Mouse (Mus musculus): Measurements from ENCODE around the gene Lbr.
A peak's percentile ranks its signal among the peaks of the same experiment; 100 is the strongest.

Lbr gene

DNA sequence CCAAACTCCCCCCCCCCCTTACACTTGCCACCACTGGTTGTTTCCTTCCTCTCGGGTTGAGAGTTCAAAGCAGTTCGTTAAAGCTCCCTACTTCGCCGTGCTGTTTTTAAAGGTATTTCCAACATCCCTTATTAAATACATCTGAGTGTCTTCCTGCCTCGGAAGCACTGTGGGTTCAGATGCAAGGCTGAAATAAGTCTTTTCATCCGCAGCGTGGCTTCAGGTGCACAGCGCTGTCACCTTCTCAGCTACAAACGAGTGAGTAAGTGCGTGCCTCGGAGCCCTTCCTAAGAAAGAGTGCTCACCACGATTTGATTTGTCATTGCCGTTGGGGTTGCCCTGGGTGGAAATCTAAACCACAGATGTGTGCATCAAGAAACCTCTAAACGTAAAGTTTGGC lies at the start of gene Lbr:
Gene Lbr (minus strand): TSS at position 266 of the 400 bp plus-strand sequence.
- no peak for DNase-seq

DNA sequence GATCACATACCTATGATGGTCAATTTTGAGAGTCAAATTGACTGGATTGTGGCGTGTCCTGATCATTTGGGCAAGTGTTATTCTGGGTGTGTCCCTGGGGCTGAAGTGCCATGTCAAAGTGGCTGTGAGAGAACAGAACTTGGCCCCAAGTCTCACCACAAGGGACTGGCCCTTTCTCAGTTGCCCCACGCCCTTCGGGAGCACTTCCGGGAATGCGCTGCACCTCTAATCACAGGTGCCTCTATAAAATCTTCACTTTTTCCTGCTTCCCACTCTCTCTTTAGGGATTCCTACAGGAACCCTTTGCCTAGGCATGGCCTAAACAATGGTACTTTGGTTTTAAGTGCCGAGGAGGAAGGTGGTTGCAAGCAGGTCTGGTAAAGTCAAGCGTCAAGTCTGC lies 46.8 kb upstream of the Lbr start:
- DNase-seq, result no peak

DNA sequence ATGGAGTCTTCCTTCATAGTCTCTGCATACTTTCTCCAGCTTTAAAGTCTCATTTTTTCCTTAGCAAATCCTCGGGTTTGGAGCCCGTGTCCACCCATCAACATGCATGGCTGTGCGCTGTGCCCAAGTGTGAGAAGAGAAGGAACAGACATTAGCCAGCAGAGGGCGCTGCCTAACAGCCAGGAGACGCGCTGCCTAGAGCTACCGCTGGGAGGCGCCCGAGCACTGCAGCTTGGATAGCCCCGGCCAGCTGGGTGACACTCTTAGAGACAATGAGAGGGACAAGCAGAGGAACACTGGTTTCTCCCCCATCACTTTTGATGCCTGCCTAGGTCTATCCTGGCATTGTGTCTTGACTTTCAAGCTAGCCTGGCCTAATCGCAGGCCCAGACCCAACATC lies 46.0 kb upstream of the Lbr start:
- DNase-seq, result peak; percentile 89

DNA sequence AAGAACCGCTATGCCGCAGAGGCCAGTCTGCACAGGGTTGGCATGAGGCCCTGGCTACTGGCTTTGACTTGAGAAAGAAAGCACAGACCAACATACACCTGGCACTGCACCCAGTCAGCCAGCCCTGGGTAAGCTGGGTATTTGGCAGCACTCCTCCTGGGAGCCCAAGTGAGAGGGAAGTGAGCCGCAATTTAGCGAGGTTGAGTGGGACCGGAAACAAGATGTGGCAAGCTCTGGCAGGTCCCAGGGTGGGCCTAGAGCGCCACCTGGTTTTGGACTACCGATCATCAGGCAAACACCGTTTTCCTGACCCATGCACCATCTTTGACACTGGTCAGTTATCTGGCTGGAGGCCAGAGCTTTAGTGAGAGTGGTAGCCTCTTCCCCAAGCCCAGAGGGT lies 38.7 kb upstream of the Lbr start:
- peak; percentile 72 for DNase-seq

DNA sequence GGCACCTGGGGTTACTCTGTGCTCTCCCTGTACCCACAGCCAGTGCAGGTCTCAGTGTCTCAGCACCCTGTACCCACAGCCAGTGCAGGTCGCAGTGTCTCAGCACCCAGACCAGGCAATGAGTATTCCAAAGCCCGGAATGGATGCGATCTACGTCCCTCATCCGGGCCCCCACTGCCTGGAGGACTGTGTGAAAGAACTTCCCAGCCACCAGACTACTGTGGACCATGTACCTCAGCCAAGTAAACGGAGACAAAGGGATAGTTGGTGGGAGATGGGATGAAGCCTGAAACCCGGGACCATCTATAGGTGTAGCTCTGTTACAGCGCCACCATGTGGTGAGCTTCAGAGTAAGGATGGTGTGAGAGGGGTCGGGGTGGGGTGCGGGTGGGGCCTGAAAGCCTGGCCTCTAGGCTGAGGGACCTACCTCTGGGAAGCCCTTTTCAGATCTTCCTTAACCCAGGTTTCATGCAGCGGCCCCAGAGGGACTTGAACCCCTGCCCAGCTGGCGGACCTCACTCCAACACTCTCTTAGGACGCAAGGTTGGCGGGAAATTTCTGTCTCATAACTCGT lies 38.0 kb upstream of the Lbr start:
- DNase-seq, result no peak

DNA sequence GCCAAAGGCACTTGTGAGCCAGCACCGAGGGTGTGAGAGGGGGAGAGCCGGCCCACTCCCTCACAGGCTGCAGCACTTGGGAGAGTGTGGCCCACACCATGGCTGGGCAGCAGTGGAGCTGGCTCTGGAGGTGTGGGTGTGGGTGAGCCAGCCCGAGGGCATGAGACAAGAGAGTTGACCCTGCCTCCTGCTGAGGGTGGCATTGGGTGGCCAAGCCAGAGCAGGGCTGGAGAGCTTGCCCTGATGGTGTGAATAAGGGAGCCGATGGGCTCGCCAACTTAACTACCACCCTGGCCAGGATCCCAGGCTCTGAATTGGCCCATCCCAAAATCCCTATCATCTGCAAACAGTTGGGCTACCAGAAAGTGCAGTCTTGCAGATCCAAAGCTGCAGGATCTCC lies 35.6 kb upstream of the Lbr start:
- no peak for DNase-seq

DNA sequence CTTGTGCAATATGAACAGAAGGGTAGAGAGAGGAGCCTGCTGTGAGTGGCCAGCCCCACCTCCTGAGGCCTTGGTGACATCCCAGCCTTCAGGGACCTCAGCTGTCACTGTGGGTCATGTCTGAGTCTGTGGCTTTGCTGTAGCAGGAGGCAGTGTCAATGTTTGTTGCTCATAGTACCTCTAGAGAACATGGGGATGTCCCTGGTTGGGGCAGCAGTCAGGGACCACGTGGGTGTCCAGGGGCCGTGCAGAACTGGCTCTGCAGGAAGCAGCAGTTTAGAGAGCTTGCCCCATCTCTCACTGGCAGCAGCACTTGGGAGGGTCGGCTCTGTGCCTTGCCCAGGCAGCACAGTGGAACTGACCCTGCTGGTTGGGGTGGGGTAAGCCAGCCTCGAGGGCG lies 34.2 kb upstream of the Lbr start:
- no peak for DNase-seq

DNA sequence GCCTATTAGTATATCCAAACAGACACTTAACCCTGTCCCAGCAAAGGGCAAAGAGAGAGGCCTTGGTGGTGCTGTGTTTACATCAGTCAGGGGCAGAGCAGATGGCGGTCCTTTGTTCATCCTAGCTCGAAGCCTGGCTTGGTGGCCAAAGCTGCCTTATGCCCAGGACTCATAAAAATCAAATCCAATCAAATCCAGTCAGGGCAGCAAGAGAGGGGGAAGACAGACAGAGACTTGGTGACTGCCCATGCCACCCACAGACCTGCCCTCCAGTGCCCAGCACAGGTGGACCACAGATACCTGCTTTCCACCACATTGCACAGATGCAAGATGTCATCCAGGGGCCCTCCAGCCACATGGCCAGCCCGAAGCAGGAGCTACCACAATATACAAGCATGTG lies 33.8 kb upstream of the Lbr start:
- DNase-seq, result no peak

DNA sequence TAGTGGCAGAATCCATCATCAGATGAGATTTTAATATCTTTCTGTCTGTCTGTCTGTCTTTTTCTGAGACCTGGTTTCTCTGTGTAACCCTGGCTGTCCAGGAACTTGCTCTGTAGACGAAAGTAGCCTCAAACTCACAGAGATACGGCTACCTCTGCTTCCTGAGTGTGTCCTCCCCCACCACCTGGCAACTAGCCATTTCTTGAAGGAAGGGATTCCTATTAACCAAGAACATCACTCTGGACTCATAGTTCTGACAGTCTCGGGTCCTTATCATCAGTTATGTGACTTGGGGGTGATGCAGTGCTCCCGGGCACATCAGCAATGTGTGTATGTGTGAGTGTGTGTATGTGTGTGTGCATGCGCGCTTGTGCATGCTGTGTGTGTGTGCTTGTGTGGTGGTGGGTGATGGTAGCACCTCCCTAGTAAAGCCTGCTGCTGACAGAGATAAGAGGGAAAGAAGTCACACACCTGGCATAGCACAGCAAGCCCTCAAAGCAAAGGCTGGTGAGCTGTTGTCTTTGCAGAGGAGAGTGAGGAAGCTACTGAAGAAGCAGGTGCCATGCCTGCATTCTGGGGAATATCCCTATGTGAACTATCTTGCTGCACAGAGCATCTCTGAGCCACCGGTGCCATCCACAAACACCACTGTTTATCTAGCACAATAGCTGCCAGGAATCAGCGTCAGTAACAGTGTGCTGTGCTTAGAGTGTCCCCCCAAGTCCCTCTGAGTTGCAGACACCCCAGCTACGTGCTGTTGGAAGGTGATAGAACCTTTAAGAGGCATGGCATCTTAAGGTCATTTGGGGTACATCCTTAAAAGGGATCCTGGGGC lies 30.5 kb upstream of the Lbr start:
- no peak for DNase-seq

DNA sequence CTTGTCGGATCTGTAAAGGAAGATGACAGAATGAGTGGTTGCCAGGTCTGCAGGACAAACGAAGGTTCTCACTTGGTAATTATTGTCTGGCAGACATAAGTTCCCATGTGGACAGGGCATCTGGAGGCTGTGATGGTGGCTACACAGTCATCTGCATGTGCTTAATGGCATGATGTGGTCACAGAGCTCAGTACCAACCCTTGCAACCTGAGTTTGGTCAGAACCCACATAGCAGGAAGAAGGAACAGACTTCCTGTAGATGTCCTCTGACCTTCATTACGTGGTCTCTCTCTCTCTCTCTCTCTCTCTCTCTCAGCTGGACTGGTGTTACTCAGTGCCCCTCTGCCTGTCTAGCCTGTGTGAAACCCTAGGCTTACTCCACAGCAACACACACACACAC lies 29.8 kb upstream of the Lbr start:
- no peak for DNase-seq

DNA sequence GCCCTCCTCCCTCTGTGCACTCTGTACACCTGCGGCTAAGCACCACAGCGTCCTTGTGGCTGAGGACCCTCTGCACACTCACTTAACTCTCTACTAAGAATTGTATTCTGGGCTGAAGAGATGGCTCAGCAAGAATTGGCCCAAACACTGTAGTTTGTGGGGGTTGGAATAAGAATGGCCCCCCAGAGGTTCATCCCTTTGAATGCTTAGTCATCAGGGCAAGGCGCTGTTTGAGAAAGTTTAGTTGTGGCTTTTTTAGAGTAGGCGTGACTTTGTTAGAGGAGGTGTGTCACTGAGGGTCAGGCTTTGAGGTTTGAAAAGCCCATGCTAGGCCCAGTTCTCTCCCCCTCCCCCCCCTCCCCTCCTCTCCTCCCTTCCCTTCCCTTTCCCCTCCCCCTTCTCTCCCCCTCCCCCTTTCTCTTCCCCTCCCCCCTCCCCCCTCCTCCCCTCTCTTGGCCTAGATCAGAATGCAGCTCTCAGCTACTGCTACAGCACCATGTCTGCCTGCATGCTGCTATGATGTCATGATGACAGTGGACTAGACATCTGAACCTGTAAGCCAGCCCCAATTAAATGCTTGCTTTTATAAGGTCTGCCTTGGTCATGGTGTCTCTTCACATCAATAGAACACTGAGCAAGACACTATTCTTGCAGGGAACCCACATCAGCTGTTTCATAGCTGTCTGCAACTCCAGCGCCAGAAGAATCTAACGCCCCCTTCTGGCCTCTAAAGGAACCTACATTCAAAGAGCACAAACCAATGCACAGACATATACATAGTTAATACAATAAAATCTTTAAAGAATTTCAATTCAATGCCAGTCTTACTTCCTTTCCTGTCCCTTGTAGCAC lies 23.8 kb upstream of the Lbr start:
- no peak for DNase-seq

DNA sequence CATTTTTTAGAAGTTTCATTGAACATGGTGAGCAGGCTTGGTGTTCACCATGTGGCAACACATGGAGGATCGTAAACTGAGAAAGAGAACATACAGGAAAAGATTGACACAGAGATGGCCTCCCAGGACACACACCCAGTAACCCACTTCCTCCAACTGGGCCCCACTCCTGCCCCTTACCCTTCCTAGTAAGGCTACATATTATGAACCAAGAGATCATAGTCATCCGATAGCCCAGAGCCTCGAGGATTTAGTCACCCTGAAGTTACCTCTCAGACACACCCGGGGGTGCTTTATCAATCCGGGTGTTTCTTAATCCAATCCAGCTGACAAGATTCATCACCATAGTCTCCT lies 23.0 kb upstream of the Lbr start:
- DNase-seq, result no peak

DNA sequence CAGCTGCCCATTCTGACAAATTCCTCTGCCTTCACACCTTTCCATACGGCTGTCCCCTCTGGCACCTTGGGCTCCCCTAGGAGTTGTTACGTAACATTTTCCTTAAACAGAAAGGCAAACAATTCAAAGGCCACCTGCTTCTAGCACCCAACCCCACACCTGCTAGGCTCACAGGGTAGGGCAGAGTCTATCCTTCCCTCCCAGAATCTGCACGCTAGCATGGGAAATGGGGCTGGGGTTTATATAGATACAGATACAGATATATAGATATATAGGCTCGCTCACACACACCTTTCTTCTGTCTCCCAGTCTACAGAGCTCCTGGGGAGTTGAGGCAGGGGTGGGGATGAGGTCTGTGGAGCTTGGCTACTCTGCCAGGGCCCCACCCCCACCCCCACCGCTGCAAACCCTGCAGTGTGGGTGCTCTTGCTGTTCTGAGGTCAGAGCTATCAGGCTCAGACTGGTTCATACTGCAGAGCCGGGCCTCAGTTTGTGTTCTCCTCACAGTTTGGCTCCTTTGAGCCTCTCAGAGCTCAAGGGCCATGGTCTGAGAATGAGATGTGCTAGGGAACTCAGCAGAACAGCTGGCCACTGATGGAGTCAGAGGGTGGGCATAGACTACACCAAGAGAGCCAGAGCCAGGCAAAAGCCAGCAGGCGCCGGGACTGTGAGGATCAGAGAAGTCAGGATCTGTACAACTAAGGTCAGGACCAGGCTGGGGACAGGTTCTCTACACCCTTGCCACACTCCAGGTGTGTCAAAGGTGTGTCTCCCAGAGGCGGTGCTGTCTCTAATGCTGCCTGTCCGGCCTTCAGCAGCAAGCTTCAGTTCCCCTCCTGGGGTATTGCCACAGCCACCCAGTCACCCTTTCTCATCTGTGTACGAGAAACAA lies 22.4 kb upstream of the Lbr start:
- no peak for DNase-seq

DNA sequence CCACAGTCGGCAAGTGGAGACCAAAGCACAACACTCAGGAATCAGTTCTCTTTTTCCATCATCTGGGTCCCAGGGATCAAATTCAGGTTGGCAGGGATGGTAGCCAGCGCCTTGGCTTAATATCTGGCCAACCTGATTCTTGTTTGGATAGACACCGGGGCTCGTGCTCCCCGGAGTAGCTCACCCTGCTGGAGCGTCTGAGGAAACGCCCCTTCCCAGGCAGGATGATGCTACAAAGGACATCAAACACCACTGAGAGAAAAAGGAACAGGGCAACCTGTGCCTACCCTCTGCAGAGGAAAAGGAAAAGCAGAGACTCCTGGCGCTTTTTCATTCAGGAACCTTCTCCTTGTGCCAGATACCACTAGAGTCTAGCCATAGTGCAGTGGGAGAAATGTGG lies 20.6 kb upstream of the Lbr start:
- no peak for DNase-seq

DNA sequence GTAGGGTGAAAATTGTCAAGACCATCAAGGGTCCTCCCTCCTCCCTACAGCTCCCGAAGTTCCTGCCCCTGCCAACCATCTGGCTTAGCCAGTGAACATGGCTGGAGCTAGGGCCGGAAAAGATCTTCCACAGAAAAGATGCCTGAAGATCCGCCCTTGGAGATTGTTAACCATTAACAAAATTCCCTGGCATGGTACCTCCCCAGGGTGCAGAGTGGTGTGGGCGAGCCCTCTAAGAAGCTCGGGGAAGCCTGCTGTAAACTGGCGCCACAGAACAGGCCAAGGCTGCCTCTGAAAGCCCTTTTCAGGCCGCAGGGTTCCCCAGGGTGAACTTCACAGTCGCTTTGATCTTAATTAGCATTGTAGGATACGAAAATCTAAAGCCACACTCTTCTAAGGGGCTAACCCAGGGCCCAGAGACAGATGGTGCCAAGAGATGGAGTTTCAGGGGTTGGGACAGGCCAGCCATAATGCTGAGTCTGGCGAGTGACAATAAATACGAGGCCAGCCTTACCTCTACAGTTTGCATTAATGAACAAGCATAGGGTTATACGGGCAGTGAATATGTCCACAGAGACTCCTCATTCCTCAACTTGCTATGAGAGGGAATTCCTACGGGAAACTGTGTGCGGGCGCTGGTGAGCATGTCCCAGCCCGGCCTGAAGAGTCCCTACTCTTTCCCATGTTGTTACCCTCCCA lies 20.0 kb upstream of the Lbr start:
- DNase-seq, result peak; percentile 33

DNA sequence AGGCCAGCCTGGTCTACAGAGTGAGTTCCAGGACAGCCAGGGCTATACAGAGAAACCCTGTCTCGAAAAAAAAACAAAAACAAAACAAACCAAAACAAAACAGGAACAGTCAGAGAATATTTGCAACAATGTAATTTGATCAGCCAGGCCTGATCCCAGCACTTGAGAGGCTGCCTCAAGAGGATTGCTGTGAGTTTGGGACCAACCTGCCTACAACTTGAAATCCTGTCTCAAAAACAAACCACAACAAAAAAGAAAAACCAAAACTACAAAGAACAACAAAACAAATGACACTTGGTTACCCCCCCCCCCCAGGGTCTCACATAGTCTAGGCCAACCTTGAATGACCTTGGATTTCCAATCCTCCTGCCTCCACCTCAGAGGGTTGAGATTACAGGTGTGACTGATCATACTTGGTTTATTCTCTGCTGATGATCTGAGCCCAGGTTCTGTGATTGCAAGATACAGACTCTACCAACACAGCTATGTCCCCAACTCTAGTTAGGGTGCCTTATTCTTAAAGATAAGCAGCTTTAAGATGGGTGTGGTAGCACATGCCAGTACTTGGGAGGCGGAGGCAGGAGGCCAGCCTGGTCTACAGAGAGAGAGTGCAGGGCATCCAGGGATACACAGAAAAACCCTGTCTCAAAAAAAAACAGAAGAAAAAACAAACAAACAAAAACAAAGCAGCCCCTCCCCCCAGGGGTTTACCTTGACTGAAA lies 18.5 kb upstream of the Lbr start:
- no peak for DNase-seq

DNA sequence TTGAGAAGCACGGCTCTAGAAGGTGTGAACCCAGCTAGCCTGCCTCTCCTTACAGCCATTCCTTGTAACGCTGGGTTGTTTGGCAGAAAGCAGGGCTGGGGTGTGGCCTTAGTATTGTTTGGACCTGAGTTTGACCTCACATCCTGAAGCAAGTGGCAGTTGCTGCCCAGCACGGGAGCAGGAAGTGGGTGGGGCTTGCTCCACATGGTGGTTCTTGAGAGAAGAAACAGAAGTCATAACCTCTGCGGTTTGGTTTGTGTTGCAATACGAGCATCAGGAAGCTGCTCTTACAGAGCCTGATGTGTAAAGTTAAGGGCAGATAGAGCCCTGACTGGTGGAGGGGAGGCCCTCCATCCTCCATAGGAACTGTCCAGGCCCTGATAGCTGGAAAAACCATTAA lies 17.8 kb upstream of the Lbr start:
- peak; percentile 88 for DNase-seq

DNA sequence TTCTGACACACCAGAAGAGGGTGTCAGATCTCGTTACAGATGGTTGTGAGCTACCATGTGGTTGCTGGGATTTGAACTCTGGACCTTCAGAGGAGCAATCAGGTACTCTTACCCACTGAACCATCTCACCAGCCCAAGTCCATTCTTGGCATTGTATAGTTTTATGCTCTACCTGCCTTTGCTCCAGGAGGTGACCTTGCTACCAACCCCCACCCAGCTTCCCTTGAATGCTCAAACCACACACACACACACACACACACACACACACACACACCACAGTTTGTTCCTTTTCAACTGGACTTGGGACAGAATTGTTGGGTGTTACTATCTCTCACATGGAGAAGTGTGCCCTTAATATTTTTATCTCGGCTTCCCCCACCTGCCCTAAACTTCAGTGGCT lies 13.5 kb upstream of the Lbr start:
- DNase-seq, result no peak

DNA sequence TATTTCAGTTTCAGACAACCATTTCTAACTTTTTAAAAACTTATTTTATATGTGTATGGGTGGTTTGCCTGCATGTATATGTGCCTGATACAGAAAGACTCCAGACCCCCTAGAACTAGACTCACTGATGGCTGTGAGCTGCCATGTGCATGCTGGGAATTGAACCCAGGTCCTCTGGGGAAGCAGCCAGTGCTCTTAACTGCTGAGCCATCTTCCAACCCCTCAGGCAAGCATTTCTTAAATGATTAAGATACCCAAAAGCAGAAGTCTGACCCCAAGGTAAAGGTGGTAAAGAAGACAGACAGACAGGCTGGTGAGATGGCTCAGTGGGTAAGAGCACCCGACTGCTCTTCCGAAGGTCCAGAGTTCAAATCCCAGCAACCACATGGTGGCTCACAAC lies 12.0 kb upstream of the Lbr start:
- DNase-seq, result no peak

DNA sequence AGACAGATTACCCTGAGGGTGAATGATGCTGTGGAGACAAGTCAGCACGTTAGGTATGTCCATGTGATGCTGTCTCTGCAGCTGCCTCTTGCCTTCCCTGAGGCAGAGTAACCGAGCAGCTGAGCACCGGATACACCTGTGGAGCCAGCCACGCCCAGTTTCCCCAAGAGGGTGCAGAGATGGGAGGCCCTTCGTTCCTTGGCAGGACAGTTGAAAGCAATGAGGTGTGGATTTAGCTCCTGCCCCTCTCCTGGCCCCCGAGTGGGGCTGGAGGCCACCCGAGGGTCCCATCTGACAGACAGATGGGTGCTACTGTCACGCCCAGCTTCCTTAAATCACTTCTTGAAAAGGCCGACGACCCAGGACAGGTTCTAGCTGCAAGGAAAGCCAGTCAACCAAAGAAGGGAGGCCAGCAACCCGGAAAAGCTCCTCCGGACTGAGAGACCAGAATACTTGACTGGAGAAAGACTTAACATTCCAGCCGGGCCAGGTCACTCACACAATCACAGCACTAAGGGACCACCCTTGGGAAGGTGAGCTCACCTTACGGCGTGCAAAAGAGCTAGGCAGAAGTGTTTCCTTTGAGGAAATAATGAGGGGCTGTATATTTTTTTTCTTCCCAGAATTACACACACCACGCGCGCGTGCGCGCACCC lies 10.4 kb upstream of the Lbr start:
- DNase-seq, result peak; percentile 50

DNA sequence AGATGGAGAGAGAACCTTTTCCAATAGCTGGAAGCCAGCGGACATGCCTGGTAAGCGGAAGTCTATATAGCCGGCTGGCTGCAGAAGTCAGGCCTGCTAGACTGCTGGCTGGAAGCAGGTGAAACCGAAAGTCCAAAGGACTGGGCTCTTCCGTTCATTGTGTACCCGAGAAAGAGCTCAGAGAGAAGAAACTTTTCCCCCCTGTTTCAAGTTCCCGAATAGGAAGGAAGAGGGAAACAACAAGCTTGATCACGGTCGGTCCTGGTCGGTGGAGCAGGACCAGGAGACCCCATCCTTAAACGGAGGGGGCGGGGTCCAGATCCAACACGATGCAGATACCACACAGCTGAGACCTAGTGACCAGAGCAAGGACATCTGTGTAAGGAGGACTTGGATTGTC lies 9.6 kb upstream of the Lbr start:
- peak; percentile 36 for DNase-seq
